Mouse (Mus musculus) heart, postnatal 0 days (tissue): ENCODE measurements around the gene Trpm5.

Experiments used
- CTCF ChIP-seq: IDR thresholded peaks from 2 replicates; pipeline ENCODE4 v1.5.1; 2016; ENCODE audit warnings: antibody characterized with exemption, control low read depth, low read depth
- EP300 ChIP-seq: IDR thresholded peaks from 2 replicates; pipeline ENCODE4 v1.6.1; 2016; ENCODE audit warnings: antibody characterized with exemption, low read depth

DNA sequence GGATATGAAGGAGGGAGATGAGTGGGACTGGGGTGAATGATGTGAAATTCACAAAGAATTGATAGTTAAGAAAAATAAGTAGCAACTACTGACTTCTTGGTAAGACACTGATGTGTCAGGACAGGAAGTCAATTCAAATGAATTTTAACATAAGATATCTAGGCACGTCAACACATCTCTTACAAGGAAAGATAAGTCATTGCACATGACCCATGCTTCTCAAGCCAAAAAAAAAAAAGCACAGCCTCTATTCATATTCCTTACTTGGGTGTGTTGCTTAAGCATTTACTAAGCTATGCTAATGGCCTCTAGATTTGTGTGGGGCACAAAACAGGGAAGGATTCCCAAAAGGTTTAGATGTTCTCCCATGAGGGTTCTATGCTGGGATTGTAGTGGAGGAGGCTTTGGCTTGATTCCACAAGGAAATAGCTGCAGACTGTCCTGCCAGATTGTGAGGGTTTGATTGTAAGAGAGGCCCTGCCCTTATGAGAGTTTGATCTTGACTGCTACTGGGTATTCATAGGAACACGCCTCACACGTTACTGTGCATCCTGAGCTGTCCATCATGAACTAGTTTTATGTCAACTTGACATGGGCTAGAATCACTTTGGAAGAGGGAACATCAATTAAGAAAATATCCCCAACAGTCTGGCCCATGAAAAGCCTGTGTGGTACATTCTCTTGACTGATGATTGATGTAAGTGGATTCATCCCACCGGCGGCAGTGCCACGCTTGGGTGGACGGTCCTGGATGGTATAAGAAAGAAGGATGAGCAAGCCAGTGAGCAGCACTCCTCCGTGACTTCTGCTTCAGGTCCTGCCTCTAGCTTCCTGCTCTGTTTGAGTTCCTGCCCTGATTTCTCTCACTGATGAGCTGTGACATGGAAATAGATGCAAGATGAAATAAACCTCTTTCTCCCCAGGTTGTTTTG, 59.7 kb downstream of the Trpm5 start:
- TF ChIP-seq CTCF (no peak), EP300 (no peak)
